Mouse (Mus musculus): ENCODE measurements around the gene Apip. TPM values are rescaled to one million over a fixed set of nuclear protein-coding genes. Genes with fewer than 3 reads are reported as not detected.

Apip gene
- total RNA-seq (2012; rRNA removed), result 111 and 126 TPM in 2 replicates
- total RNA-seq (2014; rRNA removed), result 222 and 233 TPM in 2 replicates
- polyA plus RNA-seq (2012; ENCODE audit: insufficient read length, low read depth), result 142 and 184 TPM in 2 replicates

- in situ Hi-C loops (cut with MboI; ENCODE audit: low pct_ligation_motif_present, low pct_unique_long_range_greater_than_20kb, low sequenced_read_pairs), result no loop called here
- H3K9ac ChIP-seq (ENCODE audit: insufficient read depth, low read depth), result peak within 1 kb of the TSS; percentile 85
- TF ChIP-seq TCF12 (IDR thresholded peaks at IDR 0.05; ENCODE audit: low read depth, low read length), result peak; percentile 47; the same call in 1 of the 2 replicates
- peak; percentile 70 for TF ChIP-seq HCFC1 (IDR thresholded peaks at IDR 0.05; ENCODE audit: low read depth, low read length)
- no peak for TF ChIP-seq ZNF384 (IDR thresholded peaks at IDR 0.05; ENCODE audit: low read depth, low read length)
- TF ChIP-seq UBTF (IDR thresholded peaks at IDR 0.05; ENCODE audit: low read depth, low read length), result peak; percentile 57
- peak; percentile 60; the same call in 1 of the 2 replicates for TF ChIP-seq ZMIZ1 (IDR thresholded peaks at IDR 0.05; ENCODE audit: low read depth, low read length)
- no peak for TF ChIP-seq MAZ (IDR thresholded peaks at IDR 0.05; ENCODE audit: low read depth, low read length)
- TF ChIP-seq TBP (conservative IDR thresholded peaks at IDR 0.05; ENCODE audit: low read depth, low read length), result no peak
- peak; percentile 91 for TF ChIP-seq POLR2A (IDR thresholded peaks at IDR 0.05; ENCODE audit: low read depth, low read length)
- TF ChIP-seq MAX (IDR thresholded peaks at IDR 0.05; ENCODE audit: low read length), result peak; percentile 63; the same call in 1 of the 2 replicates
- peak; percentile 89 for TF ChIP-seq NELFE (IDR thresholded peaks at IDR 0.05; ENCODE audit: low read depth, low read length)
- no peak for TF ChIP-seq RCOR1 (conservative IDR thresholded peaks at IDR 0.05; ENCODE audit: low read depth, low read length)
- TF ChIP-seq SIN3A (IDR thresholded peaks at IDR 0.05; ENCODE audit: low read length), result peak; percentile 69; the same call in 1 of the 2 replicates
- TF ChIP-seq BHLHE40 (IDR thresholded peaks at IDR 0.05; ENCODE audit: low read depth, low read length), result no peak
- peak; percentile 30; the same call in 1 of the 2 replicates for TF ChIP-seq CHD2 (IDR thresholded peaks at IDR 0.05; ENCODE audit: low read length)
- 0 out of 2 replicates have a peak, but pooled peaks have one; percentile 8 for TF ChIP-seq MYC (IDR thresholded peaks at IDR 0.05; ENCODE audit: low read depth, low read length)
- no peak for TF ChIP-seq JUND (conservative IDR thresholded peaks at IDR 0.05; ENCODE audit: low read depth, low read length)
- peak; percentile 82 for TF ChIP-seq NRF1 (IDR thresholded peaks at IDR 0.05; ENCODE audit: low read depth, low read length)
- peak within 1 kb of the TSS; percentile 87 for H3K4me2 ChIP-seq (ENCODE audit: insufficient read depth, low read depth, poor library complexity, severe bottlenecking)
- H3K36me3 ChIP-seq (replicated peaks in 1 of 2; ENCODE audit: control insufficient read depth in 1 of 2, insufficient read depth in 1 of 2, low read length in 1 of 2), result peaks cover 13 to 34% of the 10 kb centered on the region in 2 experiments
- peak; percentile 99 for DNase-seq (ENCODE audit: extremely low read depth)
- H3K9me3 ChIP-seq (replicated peaks; ENCODE audit: low read length), result peaks cover 4% of the 10 kb centered on the region
- peaks cover 7 to 56% of the 10 kb centered on the region in 2 experiments; a peak in 3 of 4 replicates for H3K4me1 ChIP-seq (ENCODE audit: control insufficient read depth in 1 of 2, insufficient read depth in 2 of 2)
- dilution Hi-C loops (cut with MboI; ENCODE audit: extremely low pct_ligation_motif_present, extremely low pct_unique_long_range_greater_than_20kb, low sequenced_read_pairs), result no loop called here
- H3K79me2 ChIP-seq (replicated peaks; ENCODE audit: control insufficient read depth, extremely low read depth, insufficient read depth, poor library complexity, severe bottlenecking), result peaks cover 80% of the 10 kb centered on the region
- peak within 1 kb of the TSS; percentile 77 for H3K27ac ChIP-seq (ENCODE audit: insufficient read depth, low read depth)
- H3K4me3 ChIP-seq (replicated peaks in 1 of 3; ENCODE audit: low read depth in 2 of 3, low read length in 2 of 3, poor library complexity in 1 of 3), result peak within 1 kb of the TSS; percentile 90 to 92 (median 90)
- no peaks in the 10 kb centered on the region for H3K27me3 ChIP-seq (replicated peaks)
Observed at GRCm38 (mm10) chr2:103073219-103073982, at the start of gene Apip, which contains the start of gene Pdhx. TSS of gene Apip (plus strand) at chr2:103073675. TSS of gene Pdhx (minus strand) at chr2:103073513.

- H3K36me3 ChIP-seq (replicated peaks in 1 of 2; ENCODE audit: control insufficient read depth in 1 of 2, insufficient read depth in 1 of 2, low read length in 1 of 2), result peaks cover 51 to 84% of the 10 kb centered on the region in 2 experiments
- H3K4me2 ChIP-seq (ENCODE audit: insufficient read depth, low read depth, poor library complexity, severe bottlenecking), result no peak overlapping the region
- H3K79me2 ChIP-seq (replicated peaks; ENCODE audit: control insufficient read depth, extremely low read depth, insufficient read depth, poor library complexity, severe bottlenecking), result peaks cover 3% of the 10 kb centered on the region; the same call in 1 of the 2 replicates
- no peak overlapping the region for H3K4me3 ChIP-seq (replicated peaks in 1 of 3; ENCODE audit: low read depth in 2 of 3, low read length in 2 of 3, poor library complexity in 1 of 3)
- no peak overlapping the region for H3K27ac ChIP-seq (ENCODE audit: insufficient read depth, low read depth)
- DNase-seq (ENCODE audit: extremely low read depth), result no peak
- no peaks in the 10 kb centered on the region for H3K9me3 ChIP-seq (replicated peaks; ENCODE audit: low read length)
- H3K9ac ChIP-seq (ENCODE audit: insufficient read depth, low read depth), result no peak overlapping the region
- no peak for TF ChIP-seq RCOR1 (conservative IDR thresholded peaks at IDR 0.05; ENCODE audit: low read depth, low read length)
- no peak for TF ChIP-seq ZMIZ1 (IDR thresholded peaks at IDR 0.05; ENCODE audit: low read depth, low read length)
- TF ChIP-seq MAFK (IDR thresholded peaks at IDR 0.05; ENCODE audit: insufficient replicate concordance, low read length), result no peak
- no peak for TF ChIP-seq KAT2A (IDR thresholded peaks at IDR 0.05; ENCODE audit: insufficient replicate concordance, low read length)
- TF ChIP-seq ETS1 (conservative IDR thresholded peaks at IDR 0.05; ENCODE audit: low read depth, low read length), result no peak
- TF ChIP-seq ZC3H11A (IDR thresholded peaks at IDR 0.05; ENCODE audit: low read depth, low read length), result no peak
- no peaks in the 10 kb centered on the region for H3K27me3 ChIP-seq (replicated peaks)
- in situ Hi-C loops (cut with MboI; ENCODE audit: low pct_ligation_motif_present, low pct_unique_long_range_greater_than_20kb, low sequenced_read_pairs) (no loop called here), dilution Hi-C loops (cut with MboI; ENCODE audit: extremely low pct_ligation_motif_present, extremely low pct_unique_long_range_greater_than_20kb, low sequenced_read_pairs) (no loop called here)
- peaks cover 0 to 2% of the 10 kb centered on the region in 2 experiments; a peak in 1 of 4 replicates for H3K4me1 ChIP-seq (ENCODE audit: control insufficient read depth in 1 of 2, insufficient read depth in 2 of 2)
Observed at GRCm38 (mm10) chr2:103037831-103038230, 35.6 kb upstream of the Apip start.

Measured in CH12.LX (cell line).